Mouse (Mus musculus): ENCODE results near the gene Pga5.
A peak's percentile ranks its signal among the peaks of the same experiment; 100 is the strongest.

Gene Pga5

GRCm38 (mm10) chr19:10703470-10703869, 25.6 kb upstream of the Pga5 start:
- peak; percentile 80 for DNase-seq (ENCODE audit: extremely low read depth, low read depth, low spot score)

- no peak for DNase-seq (ENCODE audit: extremely low read depth, low read depth, low spot score)
Observed at GRCm38 (mm10) chr19:10702125-10702524, 24.3 kb upstream of the Pga5 start.

GRCm38 (mm10) chr19:10701013-10701726, 23.3 kb upstream of the Pga5 start:
- DNase-seq (ENCODE audit: extremely low read depth, low read depth, low spot score) = no peak

- DNase-seq (ENCODE audit: extremely low read depth, low read depth, low spot score) = no peak
Observed at GRCm38 (mm10) chr19:10699851-10700250, 22.0 kb upstream of the Pga5 start.

GRCm38 (mm10) chr19:10698131-10698991, 20.5 kb upstream of the Pga5 start:
- no peak for DNase-seq (ENCODE audit: extremely low read depth, low read depth, low spot score)

GRCm38 (mm10) chr19:10695801-10696200, 17.9 kb upstream of the Pga5 start:
- DNase-seq (ENCODE audit: extremely low read depth, low read depth, low spot score) = no peak

GRCm38 (mm10) chr19:10693926-10694682, 16.2 kb upstream of the Pga5 start:
- no peak for DNase-seq (ENCODE audit: extremely low read depth, low read depth, low spot score)

GRCm38 (mm10) chr19:10692361-10692760, 14.5 kb upstream of the Pga5 start:
- DNase-seq (ENCODE audit: extremely low read depth, low read depth, low spot score) = no peak

GRCm38 (mm10) chr19:10691660-10692059, 13.8 kb upstream of the Pga5 start:
- no peak for DNase-seq (ENCODE audit: extremely low read depth, low read depth, low spot score)

- no peak for DNase-seq (ENCODE audit: extremely low read depth, low read depth, low spot score)
Observed at GRCm38 (mm10) chr19:10691121-10691520, 13.2 kb upstream of the Pga5 start.

- DNase-seq (ENCODE audit: extremely low read depth, low read depth, low spot score) = no peak
Observed at GRCm38 (mm10) chr19:10690336-10690735, 12.5 kb upstream of the Pga5 start.

- no peak for DNase-seq (ENCODE audit: extremely low read depth, low read depth, low spot score)
Observed at GRCm38 (mm10) chr19:10689470-10690166, 11.7 kb upstream of the Pga5 start.

GRCm38 (mm10) chr19:10688537-10689352, 10.9 kb upstream of the Pga5 start, which contains the start of gene Vps37c:
Gene Vps37c, plus strand, starts transcription at chr19:10688735.
- no peak for DNase-seq (ENCODE audit: extremely low read depth, low read depth, low spot score)

GRCm38 (mm10) chr19:10685727-10686126, 7.9 kb upstream of the Pga5 start:
- DNase-seq (ENCODE audit: extremely low read depth, low read depth, low spot score) = no peak

GRCm38 (mm10) chr19:10685081-10685480, 7.2 kb upstream of the Pga5 start:
- no peak for DNase-seq (ENCODE audit: extremely low read depth, low read depth, low spot score)

- no peak for DNase-seq (ENCODE audit: extremely low read depth, low read depth, low spot score)
Observed at GRCm38 (mm10) chr19:10681571-10681970, 3.7 kb upstream of the Pga5 start.

- DNase-seq (ENCODE audit: extremely low read depth, low read depth, low spot score) = no peak
Observed at GRCm38 (mm10) chr19:10678772-10679067, 849 bp upstream of the Pga5 start.

- no peak for DNase-seq (ENCODE audit: extremely low read depth, low read depth, low spot score)
Observed at GRCm38 (mm10) chr19:10676656-10677055, 1.2 kb downstream of the Pga5 start.

GRCm38 (mm10) chr19:10673275-10673674, 4.6 kb downstream of the Pga5 start:
- no peak for DNase-seq (ENCODE audit: extremely low read depth, low read depth, low spot score)

- no peak for DNase-seq (ENCODE audit: extremely low read depth, low read depth, low spot score)
Observed at GRCm38 (mm10) chr19:10671854-10672417, 5.9 kb downstream of the Pga5 start.

Data from fat pad, adult 2 months (tissue).